Mouse (Mus musculus) layer of hippocampus, postnatal 25 days (tissue): ENCODE data around the gene Klra10. TPM values are rescaled to one million over a fixed set of nuclear protein-coding genes. Genes with fewer than 3 reads are reported as not detected.
"Not testable (repeated sequence)": the region's sequence is repeated elsewhere in the genome, so short reads cannot be mapped to it uniquely, and the experiment has no call there.

Source experiments
- DNase-seq, 2 experiments: peaks; one replicate each; pipeline ENCODE4 v3.0.0; 2022; ENCODE audit warnings: mixed read lengths in 2 of 2, low spot score in 1 of 2; ENCODE audit errors: extremely low spot score in 1 of 2
- total RNA-seq, 2 experiments: library from RNA; stranded (reverse); gene quantifications; 2 replicates each; pipeline ENCODE4 v1.2.3; 2021

Klra10 gene
- total RNA-seq = not detected

- DNase-seq = not testable (repeated sequence)
These were observed at the start of gene Klra10 for GRCm38 (mm10) chr6:130281828-130282227. Klra10 (minus strand) TSS chr6:130281928.

GRCm38 (mm10) chr6:130287984-130288649 is 6.4 kb upstream of the Klra10 start:
- DNase-seq = no peak

GRCm38 (mm10) chr6:130255326-130255725 is 26.4 kb downstream of the Klra10 start:
- DNase-seq = no peak

- no peak for DNase-seq
These were observed 44.2 kb downstream of the Klra10 start for GRCm38 (mm10) chr6:130237536-130237935.

GRCm38 (mm10) chr6:130236635-130237034 is 45.1 kb downstream of the Klra10 start:
- DNase-seq = no peak

- no peak for DNase-seq
These were observed 48.5 kb downstream of the Klra10 start, which contains the start of gene Klra7 for GRCm38 (mm10) chr6:130233222-130233621. Klra7 (minus strand) TSS chr6:130233322.

Other genes with a start within 250 kb of the Klra10 start
- gene Klra4, start 214.7 kb downstream of the Klra10 start, total RNA-seq = not detected
- not detected for gene Klra8, start 152.0 kb downstream of the Klra10 start, total RNA-seq
- not detected for gene Klra9, start 88.8 kb downstream of the Klra10 start, total RNA-seq
- gene Klra7, start 48.6 kb downstream of the Klra10 start, total RNA-seq = not detected
- gene Klra3, start 55.6 kb upstream of the Klra10 start, total RNA-seq = not detected
- not detected for gene Klra1, start 104.9 kb upstream of the Klra10 start, total RNA-seq